Mouse (Mus musculus): ENCODE data around the gene Mob3b.

The Mob3b gene

GRCm38 (mm10) chr4:35156751-35157611 lies at the start of gene Mob3b:
TSS of gene Mob3b (minus strand) at chr4:35157484.
- no peak for DNase-seq (ENCODE audit: low read depth, low spot score)

GRCm38 (mm10) chr4:35204659-35205058 lies 47.4 kb upstream of the Mob3b start:
- no peak for DNase-seq (ENCODE audit: low read depth, low spot score)

- DNase-seq (ENCODE audit: low read depth, low spot score), result no peak
Observed at GRCm38 (mm10) chr4:35203724-35204123, 46.4 kb upstream of the Mob3b start.

GRCm38 (mm10) chr4:35201700-35202099 lies 44.4 kb upstream of the Mob3b start:
- no peak for DNase-seq (ENCODE audit: low read depth, low spot score)

GRCm38 (mm10) chr4:35192725-35193124 lies 35.4 kb upstream of the Mob3b start:
- no peak for DNase-seq (ENCODE audit: low read depth, low spot score)

GRCm38 (mm10) chr4:35189794-35190193 lies 32.5 kb upstream of the Mob3b start:
- peak; percentile 50 for DNase-seq (ENCODE audit: low read depth, low spot score)

- DNase-seq (ENCODE audit: low read depth, low spot score), result no peak
Observed at GRCm38 (mm10) chr4:35187617-35188326, 30.5 kb upstream of the Mob3b start.

GRCm38 (mm10) chr4:35177926-35178645 lies 20.8 kb upstream of the Mob3b start:
- DNase-seq (ENCODE audit: low read depth, low spot score), result no peak

- no peak for DNase-seq (ENCODE audit: low read depth, low spot score)
Observed at GRCm38 (mm10) chr4:35175566-35175965, 18.3 kb upstream of the Mob3b start.

GRCm38 (mm10) chr4:35173551-35173950 lies 16.3 kb upstream of the Mob3b start:
- no peak for DNase-seq (ENCODE audit: low read depth, low spot score)

- DNase-seq (ENCODE audit: low read depth, low spot score), result no peak
Observed at GRCm38 (mm10) chr4:35172471-35172870, 15.2 kb upstream of the Mob3b start.

- no peak for DNase-seq (ENCODE audit: low read depth, low spot score)
Observed at GRCm38 (mm10) chr4:35169571-35170125, 12.4 kb upstream of the Mob3b start.

GRCm38 (mm10) chr4:35167855-35168254 lies 10.6 kb upstream of the Mob3b start:
- DNase-seq (ENCODE audit: low read depth, low spot score), result peak; percentile 50

- DNase-seq (ENCODE audit: low read depth, low spot score), result no peak
Observed at GRCm38 (mm10) chr4:35165947-35166346, 8.7 kb upstream of the Mob3b start.

- DNase-seq (ENCODE audit: low read depth, low spot score), result no peak
Observed at GRCm38 (mm10) chr4:35165275-35165674, 8.0 kb upstream of the Mob3b start.

GRCm38 (mm10) chr4:35157815-35158214 lies 531 bp upstream of the Mob3b start:
- no peak for DNase-seq (ENCODE audit: low read depth, low spot score)

- DNase-seq (ENCODE audit: low read depth, low spot score), result no peak
Observed at GRCm38 (mm10) chr4:35156149-35156611, 1.1 kb downstream of the Mob3b start.

GRCm38 (mm10) chr4:35155132-35155922 lies 2.0 kb downstream of the Mob3b start:
- no peak for DNase-seq (ENCODE audit: low read depth, low spot score)

- DNase-seq (ENCODE audit: low read depth, low spot score), result no peak
Observed at GRCm38 (mm10) chr4:35154051-35154450, 3.2 kb downstream of the Mob3b start.

- DNase-seq (ENCODE audit: low read depth, low spot score), result no peak
Observed at GRCm38 (mm10) chr4:35151756-35152155, 5.5 kb downstream of the Mob3b start, which contains the start of gene Ifnk. TSS of gene Ifnk (plus strand) at chr4:35152056.

- no peak for DNase-seq (ENCODE audit: low read depth, low spot score)
Observed at GRCm38 (mm10) chr4:35150706-35151105, 6.6 kb downstream of the Mob3b start.
